Mouse (Mus musculus): ENCODE data around the gene Nlrp4a.
"Not testable (repeated sequence)": the region's sequence is repeated elsewhere in the genome, so short reads cannot be mapped to it uniquely, and the experiment has no call there.

The Nlrp4a gene

DNA sequence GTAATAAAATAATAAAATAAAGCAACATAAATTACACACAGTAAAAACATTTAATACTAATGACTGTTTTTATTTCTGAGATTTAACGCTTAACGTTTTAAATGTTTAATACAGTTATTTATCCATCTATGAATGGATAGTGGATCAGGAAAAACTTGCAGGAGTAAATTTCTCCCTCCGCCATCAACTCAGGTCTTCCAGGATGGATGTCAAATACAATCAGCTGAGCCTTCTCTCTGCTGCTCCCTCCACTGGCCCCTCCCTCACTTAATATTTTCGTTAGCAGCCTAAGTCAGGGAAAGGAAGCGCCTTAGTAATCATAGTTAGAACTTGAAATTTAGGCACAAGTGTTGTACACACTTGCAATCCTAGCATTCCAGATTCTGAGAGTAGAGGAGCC lies at the start of gene Nlrp4a:
Gene Nlrp4a, plus strand, starts transcription at position 301 of the 400 bp plus-strand sequence.
- no peak for DNase-seq

DNA sequence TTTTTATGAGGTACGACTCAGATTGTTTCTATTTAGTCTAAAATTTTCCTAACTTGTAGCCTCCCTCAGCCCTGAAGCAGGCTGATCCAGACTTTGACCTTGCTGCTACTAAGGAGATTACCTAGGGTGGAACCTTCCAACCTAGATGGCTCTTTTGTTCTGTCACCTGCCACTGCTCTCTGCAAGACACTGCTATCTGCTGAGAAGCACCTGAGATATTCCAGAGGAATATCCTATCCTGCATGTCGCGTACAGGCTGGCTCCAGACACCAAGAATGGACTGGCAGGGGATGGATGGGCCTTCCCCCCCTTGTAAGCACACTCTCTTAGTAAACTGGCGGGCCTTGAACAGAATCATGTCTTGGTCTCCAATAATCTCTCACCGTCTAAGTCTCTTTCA lies 48.2 kb upstream of the Nlrp4a start:
- DNase-seq = not testable (repeated sequence)

DNA sequence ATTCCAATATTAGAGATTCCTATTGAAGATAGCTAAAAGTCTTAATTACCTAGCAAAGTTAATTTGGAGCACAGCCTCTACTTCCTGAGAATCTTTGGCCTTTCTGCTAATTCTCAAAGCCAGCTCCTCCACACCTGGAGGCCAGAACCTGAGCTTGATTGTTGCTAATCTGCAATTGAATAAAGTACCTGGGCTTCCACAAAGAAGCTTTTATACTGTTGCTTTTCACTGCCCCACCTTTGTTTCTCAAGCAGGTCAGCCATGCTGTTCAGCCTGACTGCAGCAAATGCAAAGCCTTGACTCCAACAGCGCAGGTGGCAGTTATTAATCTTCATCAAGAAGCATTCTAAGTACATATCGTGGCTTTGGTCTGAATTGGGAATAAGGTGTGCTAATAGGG lies 43.8 kb upstream of the Nlrp4a start:
- not testable (repeated sequence) for DNase-seq

DNA sequence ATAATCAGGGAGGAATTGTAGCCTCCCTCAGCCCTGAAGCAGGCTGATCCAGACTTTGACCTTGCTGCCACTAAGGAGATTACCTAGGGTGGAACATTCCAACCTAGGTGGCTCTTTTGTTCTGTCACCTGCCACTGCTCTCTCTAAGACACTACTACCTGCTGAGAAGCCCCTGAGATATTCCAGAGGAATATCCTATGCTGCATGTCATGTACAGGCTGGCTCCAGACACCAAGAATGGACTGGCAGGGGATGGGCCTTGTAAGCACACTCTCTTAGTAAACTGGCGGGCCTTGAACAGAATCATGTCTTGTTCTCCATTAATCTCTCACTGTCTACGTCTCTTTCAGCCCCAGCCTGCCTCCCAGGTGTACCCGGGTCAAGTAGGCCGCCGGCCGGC lies 43.1 kb upstream of the Nlrp4a start:
- not testable (repeated sequence) for DNase-seq

DNA sequence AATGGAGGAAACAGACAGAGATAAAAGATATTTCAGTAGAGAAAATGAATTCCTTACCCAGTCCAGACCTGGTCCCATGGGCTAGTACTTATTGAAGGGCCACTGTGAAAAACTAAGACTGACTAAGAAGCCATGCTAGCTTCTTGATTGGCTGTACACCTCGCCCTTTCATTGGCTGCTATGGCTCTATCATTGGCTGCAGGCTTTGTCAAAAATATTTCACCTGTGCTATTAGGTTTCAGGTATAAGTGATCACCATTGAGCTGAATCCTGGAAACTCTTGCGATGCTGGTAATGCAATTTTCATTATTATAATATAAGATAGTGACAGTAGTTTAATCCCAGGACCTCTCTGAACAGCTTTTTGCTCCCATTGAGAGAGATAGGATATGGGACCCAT lies 31.3 kb upstream of the Nlrp4a start, which contains the start of gene Nlrp9c:
Gene Nlrp9c, minus strand, starts transcription at position 101 of the 400 bp plus-strand sequence.
- DNase-seq = not testable (repeated sequence)

DNA sequence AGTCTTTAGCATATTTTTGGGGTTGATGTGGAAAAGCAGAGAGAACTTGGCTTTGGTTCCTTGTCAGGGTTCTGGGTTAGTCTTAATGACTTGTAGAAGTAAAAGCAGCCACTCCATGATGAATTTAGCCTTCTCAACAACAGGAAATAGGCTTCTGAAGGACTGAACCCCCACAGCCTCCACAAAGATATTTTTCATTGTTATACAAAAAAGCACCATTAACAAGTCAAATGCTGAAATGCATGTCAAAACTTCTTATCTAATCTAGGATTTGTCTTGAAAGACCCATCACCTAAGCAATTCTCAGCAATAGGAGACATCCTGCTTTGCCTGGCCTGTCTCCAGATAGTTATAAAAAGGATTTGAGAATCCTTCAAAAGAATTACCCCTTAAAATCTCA lies 41.8 kb downstream of the Nlrp4a start:
- no peak for DNase-seq

DNA sequence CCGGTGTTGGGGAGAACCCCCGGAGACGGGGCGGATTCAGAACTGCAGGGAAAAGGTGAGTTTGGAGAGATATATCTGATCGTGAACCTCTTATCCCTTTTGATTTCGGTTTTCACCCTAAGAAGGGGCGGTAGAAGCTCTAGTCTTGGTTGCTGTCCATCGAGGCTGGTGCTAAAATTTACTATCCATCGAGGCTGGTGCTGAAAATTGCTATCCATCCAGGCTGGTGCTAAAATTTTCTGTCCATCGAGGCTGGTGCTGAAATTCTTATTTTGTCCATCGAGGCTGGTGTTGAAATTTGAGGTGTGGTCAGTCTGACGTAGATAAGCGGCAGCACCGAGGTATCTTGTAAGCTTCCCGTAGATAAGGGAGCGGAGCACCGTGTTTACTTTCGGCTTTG lies 54.6 kb downstream of the Nlrp4a start:
- DNase-seq = not testable (repeated sequence)

Data from kidney, postnatal 14 days (tissue).